Mouse (Mus musculus) cerebral cortex, adult 2 months (tissue): Measurements from ENCODE around the gene Vasp.

Experiments used
- WGBS: fragments of 180-500 bp; shearing (Covaris S2); methylation state at CpG from one replicate; pipeline ENCODE4 v1.1.7; 2018; 5-methylcytosine and 5-hydroxymethylcytosine counted together

Vasp gene

DNA sequence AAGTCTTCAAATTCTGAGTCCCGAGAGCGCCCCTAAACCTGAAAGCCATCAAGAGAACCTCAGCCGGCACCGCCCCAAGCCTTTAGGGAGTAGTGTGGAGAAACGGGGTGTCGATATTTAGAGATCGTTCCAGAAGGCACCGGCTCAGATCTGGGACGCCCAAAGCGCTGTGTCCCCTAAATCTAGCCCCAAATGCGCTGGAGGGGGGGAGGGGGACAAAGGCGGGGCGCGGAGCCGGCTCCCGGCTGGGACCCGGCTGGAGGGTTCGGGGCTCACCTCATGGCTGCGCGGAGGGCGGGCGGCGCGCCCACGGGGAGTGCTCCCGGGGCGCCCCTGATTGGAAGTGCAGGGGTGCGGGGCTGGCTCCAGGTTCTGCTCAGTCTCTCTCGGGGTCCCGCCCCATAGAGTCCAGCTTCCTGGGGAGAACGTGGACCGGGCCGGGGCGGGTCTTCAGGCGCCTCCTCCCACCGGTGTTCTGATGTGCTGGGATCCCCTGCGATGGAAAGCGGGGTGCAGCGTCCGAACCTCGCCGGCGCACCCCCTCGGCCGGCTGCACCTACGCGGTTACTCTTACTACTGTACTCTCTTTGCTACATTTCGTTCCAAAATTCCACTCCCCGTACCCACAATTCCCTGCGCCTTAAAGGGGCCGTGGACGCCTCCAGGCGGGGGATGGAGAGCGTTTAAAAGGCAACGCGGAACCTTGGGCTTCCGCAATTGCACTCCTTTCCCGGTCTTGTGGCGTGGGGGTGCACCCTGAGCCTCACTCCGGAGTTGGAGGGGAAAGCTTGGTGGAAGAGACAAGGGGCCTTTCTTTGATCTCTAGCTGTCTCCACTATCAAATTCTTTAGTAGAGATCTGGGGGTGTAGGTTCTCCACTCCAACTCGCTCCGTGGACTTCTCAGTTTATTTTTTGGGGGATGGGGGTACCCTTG, at the start of gene Vasp:
Vasp (minus strand) TSS at position 580 of the 935 bp plus-strand sequence.
- WGBS: under 1% methylated on average over 60 of the region's 62 CpGs

DNA sequence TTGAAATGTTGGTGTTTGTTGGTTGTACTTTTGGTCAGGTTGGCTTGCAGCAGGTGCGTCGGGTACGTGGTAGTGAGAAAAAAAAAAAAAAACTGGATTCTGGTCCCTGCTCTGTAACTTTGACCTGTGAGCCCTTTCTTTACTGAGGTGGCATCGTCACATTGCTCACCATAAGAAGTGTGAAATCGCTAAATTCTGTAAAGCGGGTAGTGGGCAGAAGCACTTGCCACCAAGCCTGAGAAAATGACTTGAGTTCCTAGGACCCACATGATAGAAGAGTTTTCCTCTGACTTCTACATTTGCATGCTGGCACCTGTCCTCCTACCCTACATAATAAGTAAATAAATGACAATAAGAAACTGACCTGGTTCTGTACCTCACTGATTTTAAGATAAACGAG, 49.0 kb upstream of the Vasp start:
- WGBS: 35% methylated on average over 7 of the region's 7 CpGs

DNA sequence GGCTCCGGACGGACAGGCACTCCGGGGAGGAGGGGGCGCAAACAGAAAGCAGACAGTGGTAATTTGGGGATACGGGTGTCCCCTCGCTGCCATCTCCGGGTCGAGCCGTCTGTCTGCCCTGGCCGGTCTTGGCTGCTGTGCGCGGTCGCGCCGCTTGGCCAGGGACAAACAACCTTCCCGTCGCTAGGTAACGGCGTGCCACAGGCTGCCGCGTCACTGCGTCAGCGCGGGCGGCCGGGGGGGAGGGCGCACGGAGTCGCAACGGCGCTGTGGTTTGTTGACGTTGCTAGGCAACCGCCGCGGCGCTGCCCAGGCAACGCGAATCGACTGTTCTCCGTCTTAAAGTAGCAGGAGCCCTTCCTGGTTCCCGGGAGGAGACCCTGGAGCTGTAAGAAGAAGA, 48.3 kb upstream of the Vasp start:
- under 1% methylated on average over 41 of the region's 41 CpGs for WGBS

DNA sequence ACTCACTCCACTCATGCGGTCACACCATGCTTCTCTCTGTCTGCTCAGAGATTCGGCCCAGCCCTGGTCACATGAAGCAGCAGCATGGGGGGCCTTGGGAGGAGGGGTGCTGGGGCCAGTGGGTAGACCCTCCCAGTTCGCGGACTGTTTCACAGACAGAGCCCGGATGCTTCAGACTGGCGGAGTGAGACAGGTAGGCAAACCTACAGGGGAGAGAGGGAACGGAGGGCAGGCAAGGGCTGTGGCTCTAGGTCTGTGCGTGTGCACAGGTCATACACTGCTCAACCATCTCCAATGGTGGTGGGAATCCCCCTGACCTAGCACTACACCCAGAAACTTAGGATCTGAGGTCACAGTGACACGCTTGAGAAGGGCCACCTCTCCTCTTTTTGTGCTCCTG, 47.8 kb upstream of the Vasp start:
- WGBS: 11% methylated on average over 9 of the region's 9 CpGs

DNA sequence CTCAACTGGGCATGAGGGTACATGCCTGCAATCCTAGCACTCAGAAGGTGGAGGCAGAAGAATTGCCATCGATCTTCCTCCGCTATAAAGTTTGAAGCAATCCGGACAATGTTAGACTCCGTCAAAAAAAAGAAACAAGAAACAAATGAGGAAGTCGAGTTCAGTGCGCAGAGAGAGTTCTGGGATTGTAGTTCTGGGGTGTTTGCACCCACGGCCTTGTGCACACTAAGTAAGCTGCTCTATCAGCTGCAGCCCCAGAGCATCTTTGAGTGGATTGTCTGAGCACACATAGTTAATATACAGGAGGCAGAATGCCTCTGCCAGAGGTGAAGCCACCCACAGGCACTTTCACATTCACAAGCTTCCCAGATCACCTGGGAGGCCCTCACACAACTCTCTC, 47.1 kb upstream of the Vasp start:
- WGBS: 80% methylated on average over 7 of the region's 7 CpGs

DNA sequence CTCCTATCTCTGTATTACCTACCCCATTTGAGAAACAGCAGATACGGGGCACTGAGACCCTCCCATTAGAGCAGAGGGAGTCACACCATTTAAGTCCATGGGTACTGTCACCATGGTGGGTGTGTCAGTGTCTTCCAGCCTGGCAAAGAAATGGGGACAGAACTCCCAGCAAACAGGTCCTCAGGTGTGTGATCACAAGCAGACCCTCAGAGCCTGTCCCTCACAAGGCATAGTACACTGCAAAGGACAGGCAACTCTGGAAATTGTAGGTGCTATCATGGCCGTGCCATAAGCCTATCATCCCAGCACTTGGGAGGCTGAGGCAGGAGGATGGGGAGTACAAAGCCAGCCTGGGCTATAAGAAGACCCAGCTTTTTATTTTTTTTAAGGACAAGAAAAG, 46.6 kb upstream of the Vasp start:
- WGBS: 88% methylated on average over 2 of the region's 2 CpGs

DNA sequence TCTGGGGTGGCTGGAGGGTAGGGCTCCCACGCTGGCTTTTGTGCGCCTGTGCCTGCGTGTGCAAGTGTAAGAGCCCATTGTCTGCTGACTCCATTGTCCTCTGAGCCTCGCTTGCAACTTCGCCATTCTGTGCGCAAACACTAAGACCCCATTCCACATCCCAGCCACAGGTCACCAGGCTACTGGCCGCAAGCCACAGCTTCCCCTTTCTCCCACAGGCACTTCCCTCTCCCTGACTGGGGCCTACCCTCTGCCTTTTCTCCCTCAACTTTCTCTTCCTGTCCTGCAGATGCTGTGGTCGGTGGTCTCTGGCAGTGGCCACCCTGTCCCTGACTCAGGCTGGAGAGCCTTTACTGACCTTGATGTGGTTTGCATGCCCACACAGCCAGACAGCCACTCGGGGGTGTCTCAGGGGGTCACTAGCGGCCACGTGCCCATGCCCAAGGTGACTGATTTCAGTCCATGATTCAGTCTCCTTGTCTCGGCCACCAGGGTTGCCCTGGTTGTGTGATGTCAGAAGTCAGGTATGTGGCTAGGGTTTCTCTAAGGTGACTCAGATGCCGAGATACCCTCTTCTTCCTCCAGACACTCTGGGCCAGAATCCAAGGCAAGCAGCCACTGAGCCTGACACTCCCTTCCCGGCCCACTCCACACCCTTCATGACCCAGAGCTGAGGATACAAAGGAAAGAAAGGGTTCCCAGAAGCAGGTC, 45.0 kb upstream of the Vasp start:
- WGBS: 63% methylated on average over 14 of the region's 14 CpGs

DNA sequence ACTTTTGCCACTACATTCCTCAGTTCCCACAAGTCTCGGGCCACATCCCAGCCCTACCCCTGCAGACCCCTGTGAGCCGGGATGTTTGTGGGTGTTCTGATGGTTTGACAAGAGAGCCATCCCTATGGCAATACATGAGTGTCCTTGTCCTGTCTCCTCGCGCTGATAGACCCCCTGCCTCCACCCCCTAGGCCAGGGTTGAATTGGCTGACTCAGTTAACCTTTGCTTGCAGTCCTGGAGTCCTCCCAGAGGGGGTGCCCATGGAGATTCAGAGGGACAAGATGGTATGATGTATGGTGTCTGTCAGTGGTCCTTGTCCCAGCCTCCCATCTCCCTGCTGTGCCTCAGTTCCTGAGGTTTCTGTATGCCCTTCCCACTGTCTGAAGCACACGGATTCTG, 42.4 kb upstream of the Vasp start:
- WGBS: 63% methylated on average over 5 of the region's 5 CpGs

DNA sequence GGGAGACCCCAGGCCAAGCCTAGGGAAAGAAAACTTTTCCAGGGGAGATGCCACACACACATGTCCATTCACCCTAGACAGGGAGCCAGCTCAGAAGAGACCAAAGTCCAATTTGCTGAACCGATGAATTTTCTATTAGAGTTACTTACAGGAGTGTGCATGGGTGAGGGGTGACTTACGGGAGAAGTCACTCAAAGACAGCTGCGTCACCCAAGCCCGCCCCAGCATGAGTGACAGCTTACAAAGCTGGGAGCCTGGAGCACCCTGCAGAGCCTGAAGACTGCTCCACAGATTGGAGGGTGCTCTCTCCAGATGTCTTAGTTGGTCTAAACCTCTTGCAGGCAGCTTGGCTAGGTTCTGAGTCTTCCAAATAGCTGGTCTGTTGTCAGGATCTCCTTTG, 40.4 kb upstream of the Vasp start:
- 45% methylated on average over 4 of the region's 4 CpGs for WGBS

DNA sequence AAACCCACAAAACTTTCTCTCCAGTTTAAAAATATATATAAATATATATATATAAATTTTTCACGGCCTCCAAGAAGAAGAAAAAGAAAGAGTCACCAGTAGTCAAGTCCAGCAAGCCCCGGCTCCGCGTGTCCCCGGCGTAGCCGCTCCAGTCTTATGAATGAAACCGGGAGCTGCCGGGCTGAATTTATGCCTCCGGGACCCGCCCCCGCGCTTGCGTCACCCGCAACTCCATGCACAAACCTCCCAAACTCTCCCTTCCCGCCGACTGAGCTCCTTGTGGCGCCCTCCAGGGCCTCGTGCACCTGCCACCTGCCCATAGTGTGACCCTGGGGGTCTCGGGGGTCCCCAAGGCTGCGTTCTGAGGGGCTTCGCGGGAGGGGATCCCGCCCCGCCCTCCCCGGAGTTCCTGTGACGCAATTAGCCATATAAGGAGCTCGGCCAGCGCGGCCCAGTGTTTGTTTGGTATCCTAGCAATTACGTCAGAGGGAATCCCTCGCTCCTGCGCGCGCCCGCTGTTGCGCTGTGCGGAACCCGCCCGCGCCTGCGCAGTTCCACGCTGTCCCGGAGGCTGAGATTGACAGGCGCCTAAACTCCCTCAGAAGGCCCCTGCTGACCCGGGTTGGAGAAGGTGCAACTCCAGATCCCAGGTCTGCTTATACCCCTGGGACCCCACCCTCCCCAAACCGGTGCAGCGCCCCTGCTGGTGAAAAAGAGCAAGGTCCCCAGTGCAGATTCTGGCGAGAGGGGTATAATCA, 38.4 kb upstream of the Vasp start, which contains the start of gene Fosb:
Fosb (minus strand) TSS at position 168 of the 758 bp plus-strand sequence.
- under 1% methylated on average over 49 of the region's 49 CpGs for WGBS

DNA sequence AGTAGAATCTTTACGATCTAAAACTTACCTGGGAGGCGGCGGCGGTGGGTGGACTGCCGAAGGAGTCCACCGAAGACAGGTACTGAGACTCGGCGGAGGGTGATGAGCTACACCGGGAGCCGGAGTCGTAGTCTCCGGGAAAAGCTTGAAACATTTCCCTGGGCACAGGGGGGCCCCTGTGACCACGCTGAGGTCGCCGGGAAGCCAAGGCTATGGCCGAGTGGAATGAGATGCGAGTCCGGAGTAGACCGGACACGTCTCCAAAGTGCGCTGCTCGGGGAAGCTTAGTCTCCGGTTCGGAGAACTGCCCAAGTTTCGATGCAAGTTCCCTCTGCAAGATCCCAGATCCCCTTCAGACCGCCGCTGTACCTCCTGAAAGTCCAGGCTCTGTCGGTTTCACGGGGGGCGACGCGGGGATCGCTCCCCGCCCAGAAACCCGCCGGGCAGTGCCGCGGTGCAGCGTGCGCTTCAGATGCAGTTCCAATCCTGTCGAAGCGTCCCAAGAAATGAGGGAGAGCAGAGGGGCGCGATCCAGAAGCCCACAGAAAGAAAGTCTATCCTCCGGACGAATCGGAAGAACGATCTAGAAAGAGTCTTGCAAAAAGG, 37.8 kb upstream of the Vasp start:
- under 1% methylated on average over 48 of the region's 48 CpGs for WGBS

DNA sequence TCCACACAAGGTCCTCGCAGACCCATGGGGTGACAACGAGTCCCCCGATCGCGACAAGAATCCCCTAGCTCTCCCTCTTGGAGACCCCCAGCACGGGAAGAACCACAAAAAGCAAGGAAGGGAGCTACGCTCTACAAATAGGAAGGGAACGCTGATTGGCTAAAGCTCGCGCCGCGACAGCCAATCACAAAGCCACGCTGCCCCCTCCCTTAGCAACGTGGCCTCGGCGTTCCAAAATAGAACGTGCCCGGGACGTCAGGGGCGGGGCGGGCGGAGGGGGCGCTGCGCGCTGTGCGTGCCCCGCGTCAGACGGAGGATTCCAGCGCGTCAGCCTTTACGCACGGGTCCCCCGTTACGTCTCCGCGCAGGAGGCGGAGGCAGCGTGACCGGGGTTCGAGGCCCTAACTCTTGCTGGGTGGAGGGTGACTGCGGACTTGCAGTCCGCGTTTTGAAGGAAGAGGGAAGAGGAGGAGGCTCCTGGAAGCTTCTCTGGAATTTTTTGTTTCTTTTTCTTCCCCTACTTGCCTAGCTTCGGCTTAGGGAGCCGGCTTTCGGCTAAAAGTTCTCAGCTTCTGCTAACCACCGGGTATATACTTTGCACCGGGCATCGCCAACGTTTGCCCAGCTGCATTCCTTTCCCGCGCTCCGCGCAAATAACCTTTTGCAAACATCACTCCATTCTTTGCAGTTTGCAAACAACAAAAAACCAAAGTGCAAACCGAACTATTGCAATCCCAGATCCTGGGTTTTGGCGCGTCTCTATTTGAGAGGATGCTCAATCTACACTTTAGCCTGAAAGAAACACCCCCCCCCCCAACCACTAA, 37.0 kb upstream of the Vasp start:
- WGBS: under 1% methylated on average over 58 of the region's 58 CpGs

DNA sequence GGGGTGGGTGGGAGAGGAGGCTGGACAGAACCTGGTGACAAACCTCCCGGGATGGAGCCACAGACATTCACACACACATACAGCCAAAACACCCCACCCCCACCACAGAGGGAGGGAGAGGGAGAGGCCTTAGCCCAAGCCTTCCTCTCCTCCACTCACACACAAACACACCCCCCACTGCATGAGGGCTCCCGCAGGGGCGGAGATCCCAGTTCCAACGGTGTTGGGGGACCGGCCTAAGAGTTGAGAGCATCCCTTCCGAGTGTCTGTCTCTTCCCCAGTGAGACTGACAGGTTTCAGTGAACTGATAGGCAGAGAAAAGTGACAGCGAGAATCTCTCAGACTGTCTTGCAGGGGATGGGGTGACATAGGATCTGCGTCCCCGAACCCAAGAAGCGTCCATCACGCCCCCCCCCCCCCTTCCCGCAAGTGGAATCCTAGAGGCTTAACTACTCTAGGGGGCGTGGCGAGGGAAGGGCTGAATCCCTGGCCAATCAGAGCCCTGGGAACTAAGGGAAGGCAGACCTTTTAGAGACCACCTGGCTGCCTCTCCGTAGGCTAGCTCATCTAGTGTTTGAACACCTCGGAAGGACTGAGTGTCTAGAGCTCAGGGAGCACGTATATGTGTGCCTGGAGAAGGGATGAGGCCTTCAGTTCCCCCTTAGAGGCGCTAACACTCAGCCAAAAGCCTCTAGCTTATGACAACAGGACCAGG, 36.3 kb upstream of the Vasp start:
- WGBS: 1% methylated on average over 18 of the region's 18 CpGs

DNA sequence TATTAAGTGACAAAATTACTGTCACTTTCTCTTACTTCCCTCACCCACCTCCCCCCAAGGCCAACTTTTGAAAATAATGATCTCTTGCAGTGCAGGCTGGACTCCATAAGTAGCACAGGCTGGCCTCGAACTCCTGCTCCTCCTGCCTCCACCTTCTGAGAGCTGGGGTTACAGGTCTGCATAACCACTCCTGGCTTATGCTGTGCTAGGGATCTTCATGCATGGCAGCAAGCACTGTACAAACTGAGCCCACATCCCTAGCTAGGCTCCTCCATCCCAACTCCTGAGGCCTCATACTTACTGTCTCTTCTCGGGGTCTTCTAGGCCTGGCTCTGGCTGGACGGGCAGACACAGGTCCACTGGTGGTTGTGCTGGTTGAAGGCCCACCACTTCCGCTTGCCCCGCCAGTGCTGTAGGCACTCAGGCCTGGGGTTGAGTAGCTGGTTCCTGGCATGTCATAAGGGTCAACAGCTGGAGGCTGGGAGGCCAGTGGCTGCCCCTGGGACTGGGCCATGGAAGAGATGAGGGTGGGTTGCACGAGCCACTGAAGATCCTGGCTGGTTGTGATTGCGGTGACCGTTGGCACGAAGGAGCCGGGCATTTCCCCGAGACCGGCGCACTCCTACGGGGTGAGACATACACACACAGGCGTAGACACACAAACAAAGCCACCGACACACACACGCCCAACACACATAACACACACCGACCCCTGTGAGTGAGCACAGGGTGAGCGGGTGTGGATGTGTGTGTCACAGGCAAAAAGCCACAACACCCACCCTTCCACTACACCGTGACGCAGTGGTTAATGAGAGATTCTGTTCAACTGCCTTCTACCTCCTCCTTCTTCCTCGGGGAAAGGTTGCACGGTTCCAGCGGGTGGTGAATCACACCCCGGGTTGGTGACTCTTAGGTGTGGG, 35.5 kb upstream of the Vasp start:
- 61% methylated on average over 25 of the region's 25 CpGs for WGBS

DNA sequence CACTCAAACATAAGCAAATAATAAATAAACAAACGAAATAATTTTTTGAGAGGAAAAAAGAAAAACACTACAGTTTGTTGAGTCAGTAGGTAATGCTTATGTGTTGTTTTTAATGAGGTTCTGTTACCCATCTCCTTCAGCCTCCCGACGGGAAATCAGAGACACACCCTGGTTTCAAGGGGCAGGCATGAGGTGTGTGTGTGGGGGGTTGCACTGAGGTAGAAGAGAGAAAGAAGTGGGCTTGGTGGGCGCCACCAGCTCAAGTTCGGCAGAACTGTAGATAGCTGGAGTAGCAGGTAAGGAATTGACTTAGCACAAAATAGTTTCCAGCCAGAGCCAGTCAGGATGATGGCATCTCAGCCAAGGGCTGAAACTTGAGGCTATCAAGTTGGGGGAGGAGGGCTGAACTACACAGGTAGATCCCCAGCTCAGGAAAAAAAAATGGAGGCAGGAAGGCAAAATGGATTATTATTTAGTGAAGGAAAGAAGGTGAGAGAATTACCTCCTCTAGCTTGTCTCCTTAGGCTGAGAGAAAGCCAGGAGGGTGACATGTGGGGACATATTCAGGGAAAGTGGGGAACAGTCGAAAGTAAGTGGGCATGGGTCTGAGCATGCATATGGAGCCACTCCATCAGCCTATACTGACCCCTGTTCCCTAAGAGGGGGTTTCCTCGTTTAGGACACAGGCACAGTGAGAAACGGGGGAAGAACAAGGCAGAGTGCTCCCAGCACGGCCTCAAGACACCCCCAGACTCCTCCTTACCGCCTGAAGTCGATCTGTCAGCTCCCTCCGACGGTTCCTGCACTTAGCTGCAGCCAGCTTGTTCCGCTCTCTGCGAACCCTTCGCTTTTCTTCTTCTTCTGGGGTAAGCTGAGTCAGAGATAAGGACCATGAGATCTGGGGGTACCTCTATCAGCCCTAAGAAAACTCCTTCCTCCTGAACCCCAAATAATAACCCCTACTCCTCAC, 34.5 kb upstream of the Vasp start:
- WGBS: 59% methylated on average over 16 of the region's 16 CpGs

DNA sequence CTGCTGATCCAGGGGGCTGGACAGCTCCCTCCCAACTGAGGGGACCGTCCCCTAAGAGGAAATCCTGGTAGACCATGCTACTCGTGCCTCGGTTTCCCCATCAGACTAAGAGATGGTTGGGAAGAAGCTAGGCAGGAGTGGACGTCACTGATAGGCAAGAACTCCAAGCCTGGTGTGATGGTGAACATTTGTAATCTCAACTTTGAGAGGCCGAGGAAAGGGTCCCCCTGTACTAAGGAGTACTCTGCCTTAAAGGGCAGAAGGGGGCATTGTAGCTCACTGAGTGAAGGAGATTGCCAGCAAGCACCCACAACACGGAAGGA, 33.8 kb upstream of the Vasp start:
- WGBS: 38% methylated on average over 6 of the region's 6 CpGs

DNA sequence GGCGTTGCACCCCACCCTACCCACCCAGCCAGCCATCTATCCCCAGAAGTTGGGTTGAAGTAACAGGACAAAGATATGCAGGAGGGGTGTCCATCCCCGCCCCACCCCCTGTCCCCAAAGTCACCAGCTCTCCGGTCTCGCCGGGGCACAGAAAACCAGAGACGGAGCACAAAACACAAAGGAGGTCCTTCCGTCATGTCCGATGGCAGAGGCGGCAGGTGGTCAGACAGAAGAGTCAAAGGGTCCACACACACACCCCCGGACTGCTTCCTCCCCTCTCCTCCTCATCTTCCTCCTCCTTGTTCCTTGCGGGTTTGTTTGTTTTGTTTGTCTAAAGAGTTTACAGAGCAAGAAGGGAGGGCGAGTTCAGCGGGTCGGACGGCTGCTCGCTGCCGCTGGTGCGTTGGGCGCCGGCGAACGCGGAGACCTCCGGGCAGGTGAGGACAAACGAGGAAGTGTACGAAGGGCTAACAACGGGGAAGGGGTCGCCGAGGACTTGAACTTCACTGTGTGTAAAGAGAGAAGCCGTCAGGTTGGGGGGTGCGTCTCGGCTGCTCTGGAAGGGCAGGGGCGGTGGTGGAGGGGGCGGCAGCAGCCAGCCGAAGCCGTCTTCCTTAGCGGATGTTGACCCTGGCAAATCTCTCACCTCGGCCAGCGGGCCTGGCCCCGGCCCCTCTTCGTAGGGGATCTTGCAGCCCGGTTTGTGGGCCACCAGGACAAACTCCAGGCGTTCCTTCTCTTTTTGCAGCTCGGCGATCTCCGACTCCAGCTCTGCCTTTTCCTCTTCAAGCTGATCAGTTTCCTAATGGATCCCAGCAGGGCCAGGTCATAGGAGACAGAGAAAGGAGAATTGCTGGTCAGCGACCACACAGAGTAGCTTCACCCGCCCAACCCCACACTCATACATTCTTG, 33.1 kb upstream of the Vasp start:
- 16% methylated on average over 48 of the region's 48 CpGs for WGBS
